Mouse (Mus musculus): ENCODE results near the gene Olfml1.

The Olfml1 gene

GRCm38 (mm10) chr7:107595426-107595825 is 28.2 kb downstream of the Olfml1 start:
- DNase-seq = no peak

- no peak for DNase-seq
Measured at GRCm38 (mm10) chr7:107596753-107597152, 29.5 kb downstream of the Olfml1 start.

- no peak for DNase-seq
Measured at GRCm38 (mm10) chr7:107597956-107598355, 30.7 kb downstream of the Olfml1 start.

- no peak for DNase-seq
Measured at GRCm38 (mm10) chr7:107600651-107601050, 33.4 kb downstream of the Olfml1 start.

GRCm38 (mm10) chr7:107602505-107602904 is 35.3 kb downstream of the Olfml1 start:
- no peak for DNase-seq

GRCm38 (mm10) chr7:107602913-107603312 is 35.7 kb downstream of the Olfml1 start:
- DNase-seq = no peak

- DNase-seq = no peak
Measured at GRCm38 (mm10) chr7:107607766-107608165, 40.5 kb downstream of the Olfml1 start.

GRCm38 (mm10) chr7:107609622-107610255 is 42.5 kb downstream of the Olfml1 start:
- no peak for DNase-seq

GRCm38 (mm10) chr7:107610880-107611279 is 43.6 kb downstream of the Olfml1 start:
- no peak for DNase-seq

GRCm38 (mm10) chr7:107618028-107618992 is 51.1 kb downstream of the Olfml1 start:
- no peak for DNase-seq

- DNase-seq = no peak
Measured at GRCm38 (mm10) chr7:107619225-107619624, 52.0 kb downstream of the Olfml1 start.

GRCm38 (mm10) chr7:107620137-107620536 is 52.9 kb downstream of the Olfml1 start:
- DNase-seq = no peak

- DNase-seq = no peak
Measured at GRCm38 (mm10) chr7:107624432-107624831, 57.2 kb downstream of the Olfml1 start.

- DNase-seq = no peak
Measured at GRCm38 (mm10) chr7:107625061-107625460, 57.8 kb downstream of the Olfml1 start, which contains the start of gene 5330417H12Rik. Gene 5330417H12Rik (minus strand): TSS chr7:107625161.

- no peak for DNase-seq
Measured at GRCm38 (mm10) chr7:107625781-107626180, 58.5 kb downstream of the Olfml1 start.

- no peak for DNase-seq
Measured at GRCm38 (mm10) chr7:107628383-107628782, 61.1 kb downstream of the Olfml1 start.

GRCm38 (mm10) chr7:107633201-107633600 is 66.0 kb downstream of the Olfml1 start:
- no peak for DNase-seq

GRCm38 (mm10) chr7:107637398-107637797 is 70.2 kb downstream of the Olfml1 start:
- no peak for DNase-seq

- DNase-seq = no peak
Measured at GRCm38 (mm10) chr7:107638026-107638425, 70.8 kb downstream of the Olfml1 start.
